Mouse (Mus musculus): ENCODE results near the gene Ncor2. TPM values are rescaled to one million over a fixed set of nuclear protein-coding genes. Genes with fewer than 3 reads are reported as not detected.
"Not testable (repeated sequence)": the region's sequence is repeated elsewhere in the genome, so short reads cannot be mapped to it uniquely, and the experiment has no call there.

Gene Ncor2
- polyA plus RNA-seq, 1 experiment from 2014 or later = 30.5 TPM

DNA sequence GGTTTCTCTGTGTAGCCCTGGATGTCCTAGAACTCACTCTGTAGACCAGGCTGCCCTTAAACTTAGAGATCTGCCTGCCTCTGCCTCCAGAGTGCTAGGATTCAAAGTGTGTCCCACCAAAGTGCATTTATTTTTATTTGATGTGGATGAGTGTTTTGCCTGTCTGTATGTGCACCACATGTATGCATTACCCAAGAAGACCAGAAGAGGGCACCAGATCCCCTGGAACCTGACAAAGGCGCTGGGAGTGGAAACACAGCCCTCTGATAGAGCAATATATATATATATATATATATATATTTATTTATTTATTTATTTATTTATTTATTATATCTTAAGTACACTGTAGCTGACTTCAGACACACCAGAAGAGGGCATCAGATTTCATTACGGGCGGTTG lies 25.9 kb upstream of the Ncor2 start:
- H3K27me3 ChIP-seq; H3K27ac ChIP-seq; H3K4me2 ChIP-seq; H3K4me3 ChIP-seq; H3K9ac ChIP-seq; ATAC-seq (ENCODE audit: borderline replicate concordance, extremely low read depth, low FRiP score, low TSS enrichment); H3K36me3 ChIP-seq; H3K9me3 ChIP-seq: not testable (repeated sequence)
- peaks cover 18% of the 10 kb centered on the region for H3K4me1 ChIP-seq
- WGBS = 87% methylated on average over 3 of the region's 3 CpGs

GRCm38 (mm10) chr5:125204199-125204815 lies 25.3 kb upstream of the Ncor2 start:
- H3K9me3 ChIP-seq = no peaks in the 10 kb centered on the region
- 83% methylated on average over 11 of the region's 11 CpGs for WGBS
- H3K27ac ChIP-seq = no peak overlapping the region
- ATAC-seq (ENCODE audit: borderline replicate concordance, extremely low read depth, low FRiP score, low TSS enrichment) = no peak
- no peak overlapping the region for H3K9ac ChIP-seq
- H3K4me1 ChIP-seq = peaks cover 18% of the 10 kb centered on the region
- no peak overlapping the region for H3K4me2 ChIP-seq
- no peaks in the 10 kb centered on the region for H3K27me3 ChIP-seq
- H3K36me3 ChIP-seq = no peaks in the 10 kb centered on the region
- H3K4me3 ChIP-seq = no peak overlapping the region

- Histone ChIP-seq H3K4me1 (peaks cover 18% of the 10 kb centered on the region), H3K4me2 (no peak overlapping the region), H3K27me3 (no peaks in the 10 kb centered on the region), H3K4me3 (no peak overlapping the region), H3K36me3 (no peaks in the 10 kb centered on the region), H3K9ac (no peak overlapping the region), H3K9me3 (no peaks in the 10 kb centered on the region), H3K27ac (no peak overlapping the region)
- ATAC-seq (ENCODE audit: borderline replicate concordance, extremely low read depth, low FRiP score, low TSS enrichment) = no peak
- 45% methylated on average over 11 of the region's 11 CpGs for whole genome bisulfite sequencing
Observed at GRCm38 (mm10) chr5:125203759-125204158, 24.7 kb upstream of the Ncor2 start.

- Histone ChIP-seq H3K4me1 (peaks cover 18% of the 10 kb centered on the region), H3K27ac (no peak overlapping the region; the same call in 1 of the 2 replicates), H3K36me3 (no peaks in the 10 kb centered on the region), H3K9me3 (no peaks in the 10 kb centered on the region), H3K27me3 (no peaks in the 10 kb centered on the region), H3K9ac (no peak overlapping the region), H3K4me2 (no peak overlapping the region), H3K4me3 (no peak overlapping the region)
- 9% methylated on average over 7 of the region's 7 CpGs for WGBS
- peak; percentile 50; the same call in 1 of the 2 replicates for ATAC-seq (ENCODE audit: borderline replicate concordance, extremely low read depth, low FRiP score, low TSS enrichment)
Observed at GRCm38 (mm10) chr5:125203099-125203498, 24.1 kb upstream of the Ncor2 start.

DNA sequence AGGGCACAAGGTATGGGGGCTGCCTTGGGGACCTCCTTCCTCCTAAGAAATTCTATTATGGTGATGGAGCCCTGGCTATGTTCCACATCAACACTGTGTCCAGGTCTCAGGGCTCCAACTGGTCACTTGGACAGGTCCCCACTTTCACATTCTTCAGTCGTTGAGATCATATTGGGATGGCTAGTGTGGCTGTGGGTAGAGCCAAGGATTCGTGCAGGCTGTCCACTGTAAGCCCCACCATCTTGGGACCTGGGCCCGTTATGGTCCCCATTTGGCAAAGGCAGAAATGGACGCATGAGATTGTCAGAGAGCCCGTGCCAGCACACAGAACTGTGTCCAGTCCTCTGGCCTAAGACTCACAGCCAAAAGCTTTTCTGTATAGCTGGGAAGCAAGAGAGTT lies 23.1 kb upstream of the Ncor2 start:
- no peak overlapping the region for H3K4me2 ChIP-seq
- no peaks in the 10 kb centered on the region for H3K9me3 ChIP-seq
- no peaks in the 10 kb centered on the region for H3K27me3 ChIP-seq
- ATAC-seq (ENCODE audit: borderline replicate concordance, extremely low read depth, low FRiP score, low TSS enrichment) = no peak
- no peak overlapping the region for H3K4me3 ChIP-seq
- H3K9ac ChIP-seq = no peak overlapping the region
- no peaks in the 10 kb centered on the region for H3K36me3 ChIP-seq
- 68% methylated on average over 5 of the region's 5 CpGs for WGBS
- peaks cover 14% of the 10 kb centered on the region for H3K4me1 ChIP-seq
- no peak overlapping the region for H3K27ac ChIP-seq

- Histone ChIP-seq H3K4me2 (no peak overlapping the region), H3K27me3 (no peaks in the 10 kb centered on the region), H3K9me3 (no peaks in the 10 kb centered on the region), H3K27ac (no peak overlapping the region), H3K4me3 (no peak overlapping the region), H3K4me1 (peaks cover 27% of the 10 kb centered on the region), H3K36me3 (no peaks in the 10 kb centered on the region), H3K9ac (no peak overlapping the region)
- whole genome bisulfite sequencing = 84% methylated on average over 6 of the region's 6 CpGs
- no peak for ATAC-seq (ENCODE audit: borderline replicate concordance, extremely low read depth, low FRiP score, low TSS enrichment)
Observed at GRCm38 (mm10) chr5:125199086-125199485, 20.1 kb upstream of the Ncor2 start.

DNA sequence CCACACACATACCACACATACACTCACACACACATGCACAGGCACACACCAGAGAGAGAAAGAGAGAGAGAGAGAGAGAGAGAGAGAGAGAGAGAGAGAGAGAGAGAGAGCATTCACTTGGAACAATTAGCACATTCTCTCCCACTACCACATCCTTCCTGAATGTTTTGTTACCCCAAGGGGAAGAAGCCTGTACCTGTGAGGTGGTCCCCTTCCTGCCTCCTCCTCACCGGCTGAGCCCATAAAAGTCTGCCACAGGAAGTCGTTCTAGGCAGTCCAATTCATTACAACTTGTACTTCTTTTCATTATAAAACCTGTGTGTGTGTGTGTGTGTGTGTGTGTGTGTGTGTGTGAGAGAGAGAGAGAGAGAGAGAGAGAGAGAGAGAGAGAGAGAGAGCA lies 18.3 kb upstream of the Ncor2 start:
- H3K4me3 ChIP-seq; H3K9me3 ChIP-seq; ATAC-seq (ENCODE audit: borderline replicate concordance, extremely low read depth, low FRiP score, low TSS enrichment); H3K9ac ChIP-seq; H3K27me3 ChIP-seq; H3K4me2 ChIP-seq; H3K27ac ChIP-seq; H3K36me3 ChIP-seq: not testable (repeated sequence)
- peaks cover 23% of the 10 kb centered on the region; the same call in 1 of the 2 replicates for H3K4me1 ChIP-seq
- 39% methylated on average over 2 of the region's 2 CpGs for WGBS

- no peak for ATAC-seq (ENCODE audit: borderline replicate concordance, extremely low read depth, low FRiP score, low TSS enrichment)
- Histone ChIP-seq H3K27ac (0 out of 2 replicates have a peak overlapping the region, but pooled peaks have one; percentile 27), H3K4me2 (no peak overlapping the region), H3K9me3 (no peaks in the 10 kb centered on the region), H3K9ac (no peak overlapping the region), H3K27me3 (no peaks in the 10 kb centered on the region), H3K4me1 (peaks cover 23% of the 10 kb centered on the region; the same call in 1 of the 2 replicates), H3K4me3 (no peak overlapping the region), H3K36me3 (no peaks in the 10 kb centered on the region)
- WGBS = 56% methylated on average over 13 of the region's 13 CpGs
Observed at GRCm38 (mm10) chr5:125196054-125196453, 17.0 kb upstream of the Ncor2 start.

DNA sequence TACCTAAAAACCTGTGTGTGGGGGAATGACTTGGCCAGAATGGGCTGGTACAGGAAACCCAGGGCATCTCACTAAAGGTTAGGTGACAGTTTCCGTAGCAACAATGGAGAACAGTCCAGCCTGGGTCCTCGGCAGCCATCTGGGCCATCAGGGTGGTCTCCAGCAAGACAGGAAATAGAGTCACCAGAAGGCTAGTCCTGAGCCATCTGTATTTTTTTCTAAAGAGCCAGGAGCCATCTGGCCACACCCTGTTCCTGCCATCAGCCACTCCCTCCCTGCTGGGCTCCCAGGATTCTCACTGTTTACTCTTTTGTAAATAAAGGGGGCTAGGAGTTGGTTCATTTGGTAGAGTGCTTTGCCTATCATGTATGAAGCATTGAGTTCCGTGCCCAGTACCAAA lies 16.1 kb upstream of the Ncor2 start:
- no peak overlapping the region for H3K27ac ChIP-seq
- no peak overlapping the region for H3K9ac ChIP-seq
- no peaks in the 10 kb centered on the region for H3K9me3 ChIP-seq
- no peak overlapping the region for H3K4me2 ChIP-seq
- peaks cover 23% of the 10 kb centered on the region; the same call in 1 of the 2 replicates for H3K4me1 ChIP-seq
- 45% methylated on average over 3 of the region's 3 CpGs for WGBS
- no peaks in the 10 kb centered on the region for H3K36me3 ChIP-seq
- H3K27me3 ChIP-seq = no peaks in the 10 kb centered on the region
- H3K4me3 ChIP-seq = no peak overlapping the region
- no peak for ATAC-seq (ENCODE audit: borderline replicate concordance, extremely low read depth, low FRiP score, low TSS enrichment)

DNA sequence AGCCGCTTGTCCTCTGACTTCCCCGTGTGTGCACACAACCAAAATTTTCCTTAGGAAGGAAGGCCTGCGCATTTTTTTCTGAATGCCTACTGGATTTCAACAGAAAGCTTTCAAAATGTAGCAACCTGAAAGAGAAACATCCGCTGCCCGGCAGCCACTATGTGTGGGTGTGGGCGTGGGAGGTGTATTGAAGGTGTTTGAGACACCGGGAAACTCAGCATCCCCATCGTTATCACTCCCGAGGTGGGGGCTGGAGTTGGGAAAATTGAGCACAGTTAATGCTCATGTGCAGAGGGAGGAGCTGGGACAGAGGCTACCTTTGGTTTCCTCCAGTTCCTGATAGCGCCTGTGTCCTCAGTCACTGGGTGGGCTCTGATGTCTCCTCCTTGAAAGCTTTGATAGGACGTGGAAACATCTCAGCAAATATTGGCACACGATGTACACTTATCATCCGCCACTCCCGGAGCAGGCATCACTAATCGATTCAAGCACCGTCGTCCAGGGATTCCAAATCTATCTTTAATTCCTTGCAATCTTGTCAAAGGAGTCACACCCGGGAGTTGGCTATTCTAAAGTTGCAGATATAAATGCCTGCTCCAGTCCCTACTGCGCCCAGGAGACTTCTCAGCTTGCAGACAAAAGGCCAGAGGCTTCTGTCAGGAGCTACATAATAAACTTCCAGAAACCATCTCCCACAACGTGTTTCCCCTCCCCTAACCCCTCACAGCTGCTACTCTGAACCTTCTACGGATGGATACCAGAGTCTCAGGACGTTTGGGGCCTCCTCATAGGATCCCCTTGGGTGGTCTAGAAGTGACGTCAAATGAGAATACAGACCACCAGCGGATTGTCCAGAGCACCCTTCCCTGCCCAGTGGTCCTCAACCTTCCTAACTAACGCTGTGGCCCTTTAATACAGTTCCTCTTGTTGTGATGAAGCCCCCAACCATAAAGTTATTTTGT lies 14.7 kb upstream of the Ncor2 start:
- ATAC-seq (ENCODE audit: borderline replicate concordance, extremely low read depth, low FRiP score, low TSS enrichment) = peak; percentile 37; the same call in 1 of the 2 replicates
- whole genome bisulfite sequencing = 43% methylated on average over 25 of the region's 25 CpGs
- no peak overlapping the region for H3K4me3 ChIP-seq
- H3K4me2 ChIP-seq = peak overlapping the region; percentile 32
- H3K4me1 ChIP-seq = peaks cover 35% of the 10 kb centered on the region
- H3K9me3 ChIP-seq = no peaks in the 10 kb centered on the region
- H3K9ac ChIP-seq = no peak overlapping the region
- H3K27me3 ChIP-seq = no peaks in the 10 kb centered on the region
- H3K36me3 ChIP-seq = no peaks in the 10 kb centered on the region
- H3K27ac ChIP-seq = peak overlapping the region; percentile 34; the same call in 1 of the 2 replicates

DNA sequence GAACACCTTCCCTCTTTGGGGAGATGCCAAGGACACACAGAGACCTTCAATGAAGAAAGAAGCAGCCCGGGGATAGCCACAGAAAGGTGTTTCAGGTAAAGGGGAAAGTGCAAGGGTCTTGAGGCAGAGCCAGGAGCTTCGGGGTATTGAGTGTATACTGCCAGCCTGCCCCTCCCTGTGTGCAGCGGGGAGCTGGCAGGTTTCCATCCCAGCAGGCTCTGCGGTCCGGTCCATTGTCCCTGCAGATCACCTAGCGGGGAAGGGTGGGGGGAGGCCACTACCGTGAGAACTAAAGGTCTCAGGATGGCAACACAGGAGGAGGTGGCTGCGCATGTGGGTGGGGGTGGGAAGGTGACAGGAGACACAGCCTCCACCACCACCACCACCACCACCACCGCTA lies 12.6 kb upstream of the Ncor2 start:
- Histone ChIP-seq H3K4me3 (no peak overlapping the region), H3K9me3 (no peaks in the 10 kb centered on the region), H3K27me3 (no peaks in the 10 kb centered on the region), H3K4me2 (no peak overlapping the region), H3K27ac (no peak overlapping the region), H3K4me1 (peaks cover 38% of the 10 kb centered on the region), H3K36me3 (no peaks in the 10 kb centered on the region), H3K9ac (no peak overlapping the region)
- 55% methylated on average over 9 of the region's 9 CpGs for WGBS
- ATAC-seq (ENCODE audit: borderline replicate concordance, extremely low read depth, low FRiP score, low TSS enrichment) = no peak

Data from lung, embryonic 15.5 days (tissue).